Mouse (Mus musculus) heart, embryonic 12.5 days (tissue): ENCODE data around the gene Lce3f. TPM values are rescaled to one million over a fixed set of nuclear protein-coding genes. Genes with fewer than 3 reads are reported as not detected.

Source experiments
- ATAC-seq: fragments of 200-750 bp; cut with Nextera tagmentation; 2 replicates; pipeline ENCODE4 v1.8.0; 2017; ENCODE audit warnings: moderate TSS enrichment, moderate library complexity; ENCODE audit not compliant: insufficient number of reproducible peaks, low FRiP score
- H3K27ac ChIP-seq: fragments of 300-500 bp; sonication (generic); 2 replicates; pipeline ENCODE4 v1.5.1; 2016; ENCODE audit warnings: mild to moderate bottlenecking, moderate library complexity; ENCODE audit not compliant: poor library complexity, severe bottlenecking
- H3K27me3 ChIP-seq: fragments of 300-500 bp; sonication (generic); replicated peaks from 2 replicates; pipeline ENCODE4 v1.6.1; 2016; ENCODE audit warnings: mild to moderate bottlenecking, moderate library complexity
- H3K36me3 ChIP-seq: fragments of 300-500 bp; sonication (generic); 2 replicates; pipeline ENCODE4 v1.6.1; 2016; ENCODE audit warnings: mild to moderate bottlenecking, moderate library complexity
- H3K4me1 ChIP-seq: fragments of 300-500 bp; sonication (generic); replicated peaks from 2 replicates; pipeline ENCODE4 v1.6.1; 2016; ENCODE audit warnings: mild to moderate bottlenecking
- H3K4me2 ChIP-seq: fragments of 300-500 bp; sonication (generic); 2 replicates; pipeline ENCODE4 v1.6.1; 2016; ENCODE audit warnings: mild to moderate bottlenecking, moderate library complexity
- H3K4me3 ChIP-seq: fragments of 300-500 bp; sonication (generic); 2 replicates; pipeline ENCODE4 v1.5.1; 2016; ENCODE audit warnings: mild to moderate bottlenecking
- H3K9ac ChIP-seq: fragments of 300-500 bp; sonication (generic); 2 replicates; pipeline ENCODE4 v1.6.1; 2016; ENCODE audit warnings: mild to moderate bottlenecking, moderate library complexity
- H3K9me3 ChIP-seq: fragments of 300-500 bp; sonication (generic); replicated peaks from 2 replicates; pipeline ENCODE4 v1.6.1; 2016; ENCODE audit warnings: mild to moderate bottlenecking, moderate library complexity
- WGBS: fragments of 180-500 bp; shearing (Covaris S2); methylation state at CpG from one replicate; pipeline ENCODE4 v1.1.7; 2016; 5-methylcytosine and 5-hydroxymethylcytosine counted together
- polyA plus RNA-seq: library from polyadenylated mRNA; unstranded; fragments of >200 nt; fragmentation: Nextera tagmentation; extraction: Ambion mirVana; gene quantifications from 2 replicates; pipeline ENCODE4 v1.2.1, GENCODE M21; 2016

Gene Lce3f
- polyA plus RNA-seq, result not detected in 2 replicates

GRCm38 (mm10) chr3:92991926-92992325, at the start of gene Lce3f:
TSS of gene Lce3f (plus strand) at chr3:92992226.
- Histone ChIP-seq H3K9me3 (no peaks in the 10 kb centered on the region), H3K4me3 (no peak within 1 kb of the TSS), H3K9ac (no peak within 1 kb of the TSS), H3K4me2 (no peak within 1 kb of the TSS), H3K27me3 (no peaks in the 10 kb centered on the region), H3K4me1 (no peaks in the 10 kb centered on the region), H3K36me3 (no peaks in the 10 kb centered on the region), H3K27ac (no peak within 1 kb of the TSS)
- no peak for ATAC-seq

GRCm38 (mm10) chr3:92944186-92944585, 47.8 kb upstream of the Lce3f start, which contains the start of gene Lce3c:
TSS of gene Lce3c (plus strand) at chr3:92944486.
- Histone ChIP-seq H3K9me3 (no peaks in the 10 kb centered on the region), H3K4me1 (no peaks in the 10 kb centered on the region), H3K36me3 (no peaks in the 10 kb centered on the region), H3K27ac (no peak within 1 kb of the TSS), H3K27me3 (no peaks in the 10 kb centered on the region), H3K9ac (no peak within 1 kb of the TSS), H3K4me2 (no peak within 1 kb of the TSS), H3K4me3 (no peak within 1 kb of the TSS)
- no peak for ATAC-seq
- 71% methylated on average over 1 of the region's 1 CpGs for WGBS

DNA sequence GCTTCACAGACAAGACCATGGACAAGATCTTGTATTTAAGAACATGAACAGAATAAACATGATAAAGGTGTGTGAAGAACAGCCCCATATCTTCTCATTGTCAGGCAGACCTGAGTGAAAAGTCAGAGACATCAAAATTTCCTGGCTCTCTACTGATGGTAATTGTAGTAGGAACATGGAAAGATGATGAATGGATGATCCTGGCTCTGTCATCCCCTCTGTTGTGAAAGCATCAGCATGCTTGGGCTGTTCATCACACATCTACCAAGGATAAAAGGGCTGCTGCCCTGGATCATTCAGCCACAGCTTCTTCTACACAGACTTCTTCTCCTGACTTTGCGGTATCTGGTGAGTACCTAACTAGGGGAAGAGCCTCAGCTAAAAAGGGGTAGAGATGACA, 34.9 kb upstream of the Lce3f start, which contains the start of gene Lce3d:
Lce3d (plus strand) TSS at position 301 of the 400 bp plus-strand sequence.
- Histone ChIP-seq H3K4me3 (no peak within 1 kb of the TSS), H3K36me3 (no peaks in the 10 kb centered on the region), H3K4me1 (no peaks in the 10 kb centered on the region), H3K9ac (no peak within 1 kb of the TSS), H3K27me3 (no peaks in the 10 kb centered on the region), H3K27ac (no peak within 1 kb of the TSS), H3K9me3 (no peaks in the 10 kb centered on the region), H3K4me2 (no peak within 1 kb of the TSS)
- no peak for ATAC-seq
- WGBS, result 90% methylated on average over 1 of the region's 1 CpGs

- H3K4me1 ChIP-seq, result no peaks in the 10 kb centered on the region
- no peak within 1 kb of the TSS for H3K27ac ChIP-seq
- no peak for ATAC-seq
- H3K4me3 ChIP-seq, result no peak within 1 kb of the TSS
- 0 out of 2 replicates have a peak, but pooled peaks cover 3% of the 10 kb centered on the region for H3K9me3 ChIP-seq
- no peak within 1 kb of the TSS for H3K9ac ChIP-seq
- no peaks in the 10 kb centered on the region for H3K27me3 ChIP-seq
- WGBS, result 79% methylated on average over 2 of the region's 2 CpGs
- no peak within 1 kb of the TSS for H3K4me2 ChIP-seq
- H3K36me3 ChIP-seq, result no peaks in the 10 kb centered on the region
Measured at GRCm38 (mm10) chr3:92966761-92967160, 25.3 kb upstream of the Lce3f start, which contains the start of gene Lce3e. TSS of gene Lce3e (plus strand) at chr3:92967061.

DNA sequence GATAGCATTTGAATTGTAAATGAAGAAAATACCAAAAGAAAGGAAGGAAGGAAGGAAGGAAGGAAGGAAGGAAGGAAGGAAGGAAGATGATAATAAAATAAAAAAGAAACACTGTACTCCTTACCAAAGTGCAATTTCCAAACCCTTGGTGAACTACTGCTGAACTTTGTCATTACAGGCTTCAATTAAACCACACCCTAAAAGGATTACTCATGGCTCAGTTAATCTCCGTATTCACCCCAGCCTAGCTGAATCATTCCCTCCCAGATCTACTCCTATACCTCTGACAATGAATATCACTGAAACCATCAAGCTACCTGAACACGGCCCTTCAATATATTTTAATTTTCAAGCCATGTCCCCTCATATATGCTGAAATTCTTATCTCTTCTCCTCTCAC, 13.5 kb upstream of the Lce3f start:
- H3K4me2 ChIP-seq, result no peak overlapping the region
- no peak overlapping the region for H3K9ac ChIP-seq
- 62% methylated on average over 2 of the region's 2 CpGs for WGBS
- no peaks in the 10 kb centered on the region for H3K9me3 ChIP-seq
- H3K36me3 ChIP-seq, result no peaks in the 10 kb centered on the region
- no peak overlapping the region for H3K4me3 ChIP-seq
- no peak overlapping the region for H3K27ac ChIP-seq
- no peaks in the 10 kb centered on the region for H3K4me1 ChIP-seq
- no peak for ATAC-seq
- no peaks in the 10 kb centered on the region for H3K27me3 ChIP-seq

- Histone ChIP-seq H3K36me3 (no peaks in the 10 kb centered on the region), H3K4me2 (no peak overlapping the region), H3K27ac (no peak overlapping the region), H3K9me3 (no peaks in the 10 kb centered on the region), H3K4me3 (no peak overlapping the region), H3K9ac (no peak overlapping the region), H3K4me1 (no peaks in the 10 kb centered on the region), H3K27me3 (no peaks in the 10 kb centered on the region; the same call in 1 of the 2 replicates)
- ATAC-seq, result no peak; the same call in 1 of the 2 replicates
- 6% methylated on average over 7 of the region's 7 CpGs for WGBS
Measured at GRCm38 (mm10) chr3:92998691-92999090, 6.7 kb downstream of the Lce3f start.

- H3K27ac ChIP-seq, result no peak overlapping the region
- no peaks in the 10 kb centered on the region for H3K36me3 ChIP-seq
- no peak overlapping the region for H3K9ac ChIP-seq
- no peak overlapping the region for H3K4me2 ChIP-seq
- no peak overlapping the region for H3K4me3 ChIP-seq
- H3K4me1 ChIP-seq, result no peaks in the 10 kb centered on the region
- H3K27me3 ChIP-seq, result no peaks in the 10 kb centered on the region; the same call in 1 of the 2 replicates
- no peak for ATAC-seq
- no peaks in the 10 kb centered on the region for H3K9me3 ChIP-seq
- 52% methylated on average over 3 of the region's 3 CpGs for WGBS
Measured at GRCm38 (mm10) chr3:93000621-93001020, 8.6 kb downstream of the Lce3f start.

- no peaks in the 10 kb centered on the region for H3K4me1 ChIP-seq
- H3K9me3 ChIP-seq, result no peaks in the 10 kb centered on the region
- H3K9ac ChIP-seq, result no peak overlapping the region
- WGBS, result 72% methylated on average over 4 of the region's 4 CpGs
- no peaks in the 10 kb centered on the region; the same call in 1 of the 2 replicates for H3K27me3 ChIP-seq
- no peak overlapping the region for H3K27ac ChIP-seq
- ATAC-seq, result no peak
- H3K4me2 ChIP-seq, result no peak overlapping the region
- no peak overlapping the region for H3K4me3 ChIP-seq
- no peaks in the 10 kb centered on the region for H3K36me3 ChIP-seq
Measured at GRCm38 (mm10) chr3:93002843-93003242, 10.8 kb downstream of the Lce3f start.

DNA sequence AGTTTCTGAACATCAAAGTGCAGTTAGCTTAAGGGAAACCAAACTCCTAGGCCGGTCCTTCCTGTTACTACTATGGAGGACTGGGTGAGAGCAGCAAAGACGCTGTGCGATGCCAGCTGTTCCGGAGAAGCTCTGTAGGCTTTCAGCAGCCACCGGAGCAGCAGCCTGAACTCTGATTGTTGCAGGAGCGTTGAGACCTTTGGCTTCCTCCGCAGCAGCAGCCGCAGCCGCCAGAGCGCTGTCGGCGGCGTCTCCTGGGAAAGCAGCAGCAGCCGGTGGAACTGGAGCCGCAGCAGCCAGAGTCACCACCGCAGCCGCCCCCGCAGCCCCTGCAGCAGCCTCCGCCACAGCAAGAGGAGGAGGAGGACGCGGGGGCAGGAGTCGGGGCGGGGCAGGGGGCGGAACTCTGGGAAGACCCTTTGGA, 22.4 kb downstream of the Lce3f start:
- peak overlapping the region; percentile 92 for H3K4me2 ChIP-seq
- H3K4me3 ChIP-seq, result peak overlapping the region; percentile 65
- 0 out of 2 replicates have a peak, but pooled peaks cover 5% of the 10 kb centered on the region for H3K4me1 ChIP-seq
- H3K36me3 ChIP-seq, result no peaks in the 10 kb centered on the region
- no peak overlapping the region for H3K27ac ChIP-seq
- H3K27me3 ChIP-seq, result peaks cover 15% of the 10 kb centered on the region
- H3K9me3 ChIP-seq, result no peaks in the 10 kb centered on the region
- 0 out of 2 replicates have a peak, but pooled peaks have one; percentile 42 for ATAC-seq
- H3K9ac ChIP-seq, result peak overlapping the region; percentile 72
- under 1% methylated on average over 23 of the region's 24 CpGs for WGBS

DNA sequence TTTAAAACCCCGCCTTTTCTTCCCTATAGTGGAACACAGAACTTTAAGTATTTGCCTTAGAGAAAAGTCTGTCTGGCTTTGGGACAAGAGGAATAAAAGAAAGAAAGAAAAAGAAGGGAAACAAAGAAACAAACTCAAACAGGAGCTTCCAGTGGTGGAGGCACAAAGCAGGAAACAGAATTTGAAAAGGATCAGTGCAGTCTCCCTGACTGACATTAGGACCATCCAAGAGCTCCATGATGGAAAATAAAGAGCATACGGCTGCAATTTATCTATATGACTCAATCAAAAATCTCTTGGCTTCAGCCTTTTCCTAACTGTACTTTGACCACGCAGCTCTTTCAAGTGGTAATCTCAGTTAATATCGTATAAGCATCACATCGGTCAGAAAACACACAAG, 22.8 kb downstream of the Lce3f start:
- 39% methylated on average over 5 of the region's 5 CpGs for WGBS
- peak overlapping the region; percentile 92 for H3K4me2 ChIP-seq
- no peaks in the 10 kb centered on the region for H3K9me3 ChIP-seq
- peaks cover 15% of the 10 kb centered on the region for H3K27me3 ChIP-seq
- no peak for ATAC-seq
- no peak overlapping the region for H3K27ac ChIP-seq
- H3K4me1 ChIP-seq, result 0 out of 2 replicates have a peak, but pooled peaks cover 5% of the 10 kb centered on the region
- H3K36me3 ChIP-seq, result no peaks in the 10 kb centered on the region
- peak overlapping the region; percentile 65 for H3K4me3 ChIP-seq
- H3K9ac ChIP-seq, result peak overlapping the region; percentile 72

DNA sequence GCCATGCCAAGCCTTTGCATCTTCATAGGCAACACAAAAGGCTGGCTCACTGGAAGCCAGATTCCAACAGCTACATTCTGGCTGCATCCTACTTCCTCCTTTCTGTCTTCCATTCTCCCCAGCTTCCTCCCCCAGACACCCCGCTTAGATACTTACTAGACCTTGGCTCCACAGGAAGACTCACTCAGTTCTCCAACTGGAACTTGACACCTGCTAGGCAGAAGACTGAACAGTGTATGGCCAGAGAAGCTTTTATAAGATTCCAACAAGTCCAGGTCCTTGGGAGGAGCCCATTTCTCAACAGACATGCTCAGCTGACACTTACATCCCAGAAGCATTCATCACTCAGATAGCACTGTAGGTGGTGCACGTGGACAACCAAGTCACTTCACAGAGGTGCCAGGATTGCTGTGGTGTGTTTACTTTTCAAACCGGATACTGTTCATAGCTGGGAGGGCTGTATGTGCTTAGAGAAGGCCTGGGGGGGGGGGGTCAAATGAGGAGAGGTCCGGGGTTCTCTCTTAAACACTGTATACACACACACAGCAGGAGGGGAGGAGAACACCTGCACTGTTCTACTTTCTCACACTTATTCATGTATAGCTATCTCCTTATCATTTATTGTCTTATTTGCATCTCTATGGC, 23.6 kb downstream of the Lce3f start, which contains the start of gene Crct1:
Crct1 (minus strand) TSS at position 228 of the 645 bp plus-strand sequence.
- Histone ChIP-seq H3K27me3 (peaks cover 12% of the 10 kb centered on the region), H3K9me3 (no peaks in the 10 kb centered on the region), H3K9ac (peak within 1 kb of the TSS; percentile 72), H3K27ac (no peak within 1 kb of the TSS), H3K36me3 (no peaks in the 10 kb centered on the region), H3K4me1 (0 out of 2 replicates have a peak, but pooled peaks cover 5% of the 10 kb centered on the region), H3K4me2 (peak within 1 kb of the TSS; percentile 92), H3K4me3 (peak within 1 kb of the TSS; percentile 65)
- 52% methylated on average over 4 of the region's 4 CpGs for WGBS
- ATAC-seq, result no peak
